Mouse (Mus musculus): ENCODE results near the gene Cdh26. TPM values are rescaled to one million over a fixed set of nuclear protein-coding genes. Genes with fewer than 3 reads are reported as not detected.
A peak's percentile ranks its signal among the peaks of the same experiment; 100 is the strongest.

The Cdh26 gene
- total RNA-seq, 2 experiments from 2014 or later = 0.44 TPM; not detected in 1

- DNase-seq = no peak
These were observed 7.0 kb downstream of the Cdh26 start for GRCm38 (mm10) chr2:178437311-178437710.

GRCm38 (mm10) chr2:178449386-178449785, 19.1 kb downstream of the Cdh26 start:
- no peak for DNase-seq

- DNase-seq = no peak
These were observed 19.9 kb downstream of the Cdh26 start for GRCm38 (mm10) chr2:178450236-178450635.

GRCm38 (mm10) chr2:178450961-178451360, 20.6 kb downstream of the Cdh26 start:
- no peak for DNase-seq

GRCm38 (mm10) chr2:178454664-178455516, 24.6 kb downstream of the Cdh26 start:
- no peak for DNase-seq

- no peak for DNase-seq
These were observed 27.1 kb downstream of the Cdh26 start for GRCm38 (mm10) chr2:178457414-178457813.

GRCm38 (mm10) chr2:178460353-178460752, 30.0 kb downstream of the Cdh26 start:
- DNase-seq = no peak

- no peak for DNase-seq
These were observed 41.5 kb downstream of the Cdh26 start for GRCm38 (mm10) chr2:178471546-178472480.

GRCm38 (mm10) chr2:178473916-178474315, 43.6 kb downstream of the Cdh26 start:
- no peak for DNase-seq

- DNase-seq = no peak
These were observed 46.9 kb downstream of the Cdh26 start for GRCm38 (mm10) chr2:178477228-178477627.

GRCm38 (mm10) chr2:178479011-178479410, 48.7 kb downstream of the Cdh26 start:
- DNase-seq = no peak

GRCm38 (mm10) chr2:178480932-178481331, 50.6 kb downstream of the Cdh26 start:
- DNase-seq = peak; percentile 23 to 32

- DNase-seq = no peak
These were observed 53.1 kb downstream of the Cdh26 start for GRCm38 (mm10) chr2:178483462-178483861.

- DNase-seq = no peak
These were observed 57.9 kb downstream of the Cdh26 start for GRCm38 (mm10) chr2:178488276-178488675.

GRCm38 (mm10) chr2:178490245-178490920, 60.1 kb downstream of the Cdh26 start:
- no peak for DNase-seq

- peak; percentile 80 to 91 for DNase-seq
These were observed 63.7 kb downstream of the Cdh26 start for GRCm38 (mm10) chr2:178494066-178494465.

GRCm38 (mm10) chr2:178495816-178496215, 65.5 kb downstream of the Cdh26 start:
- DNase-seq = no peak

- no peak for DNase-seq
These were observed 67.6 kb downstream of the Cdh26 start for GRCm38 (mm10) chr2:178497900-178498299.

GRCm38 (mm10) chr2:178498409-178498808, 68.1 kb downstream of the Cdh26 start:
- DNase-seq = peak; percentile 35 to 55

- no peak for DNase-seq
These were observed 72.1 kb downstream of the Cdh26 start for GRCm38 (mm10) chr2:178502469-178502868.

- peak in 1 of 2 experiments; percentile 49 for DNase-seq
These were observed 75.7 kb downstream of the Cdh26 start for GRCm38 (mm10) chr2:178506056-178506455.

GRCm38 (mm10) chr2:178507379-178508014, 77.2 kb downstream of the Cdh26 start:
- peak; percentile 51 to 85 for DNase-seq
